Mouse (Mus musculus): ENCODE measurements around the gene Elavl4. TPM values are rescaled to one million over a fixed set of nuclear protein-coding genes. Genes with fewer than 3 reads are reported as not detected.

Elavl4 gene
- total RNA-seq, 2 experiments from 2014 or later: not detected

GRCm38 (mm10) chr4:110284446-110284845 lies 67.3 kb downstream of the Elavl4 start:
- DNase-seq: no peak
- intact Hi-C loops (cut with DNase I; ENCODE audit: low total_unique reads): no loop called here

- intact Hi-C loops (cut with DNase I; ENCODE audit: low total_unique reads): no loop called here
- DNase-seq: no peak
These were observed 81.7 kb downstream of the Elavl4 start for GRCm38 (mm10) chr4:110270046-110270445.

GRCm38 (mm10) chr4:110266804-110267575 lies 84.7 kb downstream of the Elavl4 start:
- intact Hi-C loops (cut with DNase I; ENCODE audit: low total_unique reads): no loop called here
- no peak for DNase-seq

- no peak for DNase-seq
- intact Hi-C loops (cut with DNase I; ENCODE audit: low total_unique reads): no loop called here
These were observed 87.3 kb downstream of the Elavl4 start for GRCm38 (mm10) chr4:110264345-110264943.

- intact Hi-C loops (cut with DNase I; ENCODE audit: low total_unique reads): no loop called here
- DNase-seq: no peak
These were observed 94.3 kb downstream of the Elavl4 start for GRCm38 (mm10) chr4:110257360-110257759.

- intact Hi-C loops (cut with DNase I; ENCODE audit: low total_unique reads): no loop called here
- DNase-seq: no peak
These were observed 96.1 kb downstream of the Elavl4 start for GRCm38 (mm10) chr4:110255617-110256016.

GRCm38 (mm10) chr4:110250055-110250454 lies 101.7 kb downstream of the Elavl4 start:
- intact Hi-C loops (cut with DNase I; ENCODE audit: low total_unique reads): no loop called here
- DNase-seq: no peak

GRCm38 (mm10) chr4:110242879-110243278 lies 108.8 kb downstream of the Elavl4 start:
- no peak for DNase-seq
- intact Hi-C loops (cut with DNase I; ENCODE audit: low total_unique reads): no loop called here

GRCm38 (mm10) chr4:110234554-110234953 lies 117.2 kb downstream of the Elavl4 start:
- intact Hi-C loops (cut with DNase I; ENCODE audit: low total_unique reads): no loop called here
- no peak for DNase-seq

- intact Hi-C loops (cut with DNase I; ENCODE audit: low total_unique reads): no loop called here
- DNase-seq: no peak
These were observed 119.4 kb downstream of the Elavl4 start for GRCm38 (mm10) chr4:110232327-110232726.

- intact Hi-C loops (cut with DNase I; ENCODE audit: low total_unique reads): no loop called here
- no peak for DNase-seq
These were observed 119.9 kb downstream of the Elavl4 start for GRCm38 (mm10) chr4:110231799-110232198.

GRCm38 (mm10) chr4:110229652-110230051 lies 122.1 kb downstream of the Elavl4 start:
- DNase-seq: no peak
- intact Hi-C loops (cut with DNase I; ENCODE audit: low total_unique reads): no loop called here

- intact Hi-C loops (cut with DNase I; ENCODE audit: low total_unique reads): no loop called here
- no peak for DNase-seq
These were observed 122.5 kb downstream of the Elavl4 start for GRCm38 (mm10) chr4:110229238-110229637.

- DNase-seq: no peak
- intact Hi-C loops (cut with DNase I; ENCODE audit: low total_unique reads): no loop called here
These were observed 124.1 kb downstream of the Elavl4 start for GRCm38 (mm10) chr4:110227621-110228031.

GRCm38 (mm10) chr4:110225492-110225891 lies 126.2 kb downstream of the Elavl4 start:
- intact Hi-C loops (cut with DNase I; ENCODE audit: low total_unique reads): no loop called here
- no peak for DNase-seq

- DNase-seq: no peak
- intact Hi-C loops (cut with DNase I; ENCODE audit: low total_unique reads): no loop called here
These were observed 132.9 kb downstream of the Elavl4 start for GRCm38 (mm10) chr4:110218819-110219218.

- DNase-seq: no peak
- intact Hi-C loops (cut with DNase I; ENCODE audit: low total_unique reads): no loop called here
These were observed 134.2 kb downstream of the Elavl4 start for GRCm38 (mm10) chr4:110217553-110217952.

GRCm38 (mm10) chr4:110214543-110214942 lies 137.2 kb downstream of the Elavl4 start:
- DNase-seq: no peak

GRCm38 (mm10) chr4:110213666-110214065 lies 138.0 kb downstream of the Elavl4 start:
- intact Hi-C loops (cut with DNase I; ENCODE audit: low total_unique reads): no loop called here
- DNase-seq: no peak

More at GRCm38 (mm10) chr4:110214543-110214942, 137.2 kb downstream of the Elavl4 start:
- intact Hi-C loops (cut with DNase I; ENCODE audit: low total_unique reads): no loop called here

GRCm38 (mm10) chr4:110210246-110210645 lies 141.5 kb downstream of the Elavl4 start:
- no peak for DNase-seq
- intact Hi-C loops (cut with DNase I; ENCODE audit: low total_unique reads): no loop called here

GRCm38 (mm10) chr4:110209613-110210012 lies 142.1 kb downstream of the Elavl4 start:
- no peak for DNase-seq
- intact Hi-C loops (cut with DNase I; ENCODE audit: low total_unique reads): no loop called here

All from gastrocnemius, postnatal 14 days (tissue).